ENCODE assay signal across 9 mouse cellular contexts in the genomic region with DNA sequence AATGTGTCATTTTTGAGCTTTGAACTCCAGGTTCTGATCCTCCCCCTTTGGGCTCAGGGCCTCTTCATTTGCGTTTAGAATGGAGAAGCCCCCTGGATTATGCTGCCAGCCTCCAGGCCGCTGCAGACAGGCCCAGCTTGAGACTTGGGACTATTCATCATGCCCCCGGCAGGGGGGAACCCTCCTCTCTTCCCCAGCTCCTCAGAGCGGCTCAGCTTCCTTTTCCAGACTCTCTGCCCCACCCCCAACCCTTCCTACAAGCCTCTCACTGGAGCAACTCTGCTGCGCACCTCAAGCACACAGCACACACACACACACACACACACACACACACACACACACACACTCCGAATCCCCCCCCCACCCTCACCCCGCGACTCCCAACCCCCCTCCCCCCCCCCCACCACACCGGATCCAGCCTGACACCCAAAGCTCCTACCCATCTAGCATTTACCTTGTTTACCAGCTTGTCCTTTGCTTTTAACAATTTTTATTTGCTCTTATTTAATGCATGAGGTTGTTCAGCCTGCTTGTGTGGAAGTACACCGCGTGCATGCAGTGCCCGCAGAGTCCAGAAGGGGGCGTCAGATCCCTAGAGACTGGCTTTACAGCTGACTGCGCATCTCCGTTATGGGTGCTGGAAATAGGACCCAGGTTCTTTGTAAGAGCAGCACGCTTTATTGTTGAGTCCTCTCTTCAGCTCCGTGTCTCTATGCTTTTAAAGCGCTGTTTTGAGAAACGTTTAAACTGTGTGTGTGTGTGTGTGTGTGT. TPM values are rescaled to one million over a fixed set of nuclear protein-coding genes. Genes with fewer than 3 reads are reported as not detected.
DNase-seq lines count a peak whose midpoint lies in the region; ATAC-seq and TF ChIP-seq lines count a peak whose summit lies in the region.
"Had no signal": no experiment of that assay in that cellular context is flagged by ENCODE, and none has a peak within 500 bp of the region (broad histone marks: within the 10 kb centered on the region; RNA-seq: fewer than 3 reads in every experiment).

No protein-coding gene starts in this region.

- peak; percentile 5 for TF ChIP-seq CTCF in left cerebral cortex, adult 2 months (IDR thresholded peaks at IDR 0.05)

- no peak overlapping the region for H3K4me3 ChIP-seq in left cerebral cortex, adult 2 months
- H3K4me3 ChIP-seq in hindbrain, embryonic 15.5 days = no peak overlapping the region
- H3K4me3 ChIP-seq in neural tube, embryonic 14.5 days (ENCODE audit: low read depth, low read length) = no peak overlapping the region
- H3K4me3 ChIP-seq: heart, adult 2 months had no signal

- H3K27me3 ChIP-seq in hindbrain, embryonic 15.5 days = no peaks in the 10 kb centered on the region
- H3K27me3 ChIP-seq in neural tube, embryonic 14.5 days (ENCODE audit: control insufficient read depth, insufficient read depth, low read length) = no peaks in the 10 kb centered on the region

- intact Hi-C loops in left cerebral cortex, adult 2 months (cut with DNase I) = no loop called here
- intact Hi-C loops in left cerebral cortex, postnatal 25 days (cut with DNase I) = no loop called here

- ATAC-seq in hindbrain, embryonic 15.5 days (ENCODE audit: low FRiP score, low read depth) = no peak
- ATAC-seq in neural tube, embryonic 14.5 days (ENCODE audit: low read depth) = peak; percentile 74; the same call in 1 of the 2 replicates
- no peak for ATAC-seq in activated CD4-positive, CD25-positive, alpha-beta regulatory T cell, adult 4 months

- H3K4me1 ChIP-seq in hindbrain, embryonic 15.5 days (replicated peaks) = peaks cover 7% of the 10 kb centered on the region
- H3K4me1 ChIP-seq in neural tube, embryonic 14.5 days (ENCODE audit: control insufficient read depth, insufficient read depth, low read length) = no peaks in the 10 kb centered on the region

- H3K27ac ChIP-seq in left cerebral cortex, adult 2 months = no peak overlapping the region
- H3K27ac ChIP-seq in hindbrain, embryonic 15.5 days (replicated peaks) = no peak overlapping the region
- no peak overlapping the region for H3K27ac ChIP-seq in neural tube, embryonic 14.5 days (ENCODE audit: low read depth, low read length)
- H3K27ac ChIP-seq: heart, adult 2 months had no signal

- DNase-seq in left cerebral cortex, adult 2 months (ENCODE audit: extremely low spot score in 1 of 2, low spot score in 2 of 2) = no peak
- DNase-seq in left cerebral cortex, postnatal 25 days (ENCODE audit: low spot score in 2 of 2) = no peak
- peak; percentile 72 for DNase-seq in embryo, embryonic 9.5 days (ENCODE audit: extremely low spot score)
- DNase-seq in layer of hippocampus, adult 8-10 months (ENCODE audit: low spot score in 2 of 2) = no peak
- DNase-seq in layer of hippocampus, adult 11-12 months (ENCODE audit: low spot score) = no peak
- DNase-seq: heart, adult 2 months had no signal

- peak overlapping the region; percentile 43 for H3K4me2 ChIP-seq in hindbrain, embryonic 15.5 days
- peak overlapping the region; percentile 26; the same call in 1 of the 2 replicates for H3K4me2 ChIP-seq in neural tube, embryonic 14.5 days (ENCODE audit: low read depth, low read length)

- 38% methylated on average over 17 of the region's 19 CpGs for WGBS in hindbrain, embryonic 15.5 days
- 45% methylated on average over 14 of the region's 19 CpGs for whole genome bisulfite sequencing in neural tube, embryonic 14.5 days

- no peak overlapping the region for H3K9ac ChIP-seq in hindbrain, embryonic 15.5 days
- H3K9ac ChIP-seq in neural tube, embryonic 14.5 days (replicated peaks; ENCODE audit: low read depth, low read length) = no peak overlapping the region

- no peaks in the 10 kb centered on the region for H3K36me3 ChIP-seq in hindbrain, embryonic 15.5 days
- no peaks in the 10 kb centered on the region for H3K36me3 ChIP-seq in neural tube, embryonic 14.5 days (ENCODE audit: control insufficient read depth, insufficient read depth, low read length)

- no peaks in the 10 kb centered on the region for H3K9me3 ChIP-seq in hindbrain, embryonic 15.5 days
- no peaks in the 10 kb centered on the region for H3K9me3 ChIP-seq in neural tube, embryonic 14.5 days (ENCODE audit: control insufficient read depth, low read length)

RNA-seq across cellular contexts. Expression of gene Piwil1, which starts 2.0 kb away (rescaled TPM):
- not detected for total RNA-seq in left cerebral cortex, adult 2 months (2021)
- under 1 TPM; 0.07 to 0.23 TPM for total RNA-seq in left cerebral cortex, postnatal 25 days (2021)
- polyA plus RNA-seq in hindbrain, embryonic 15.5 days (2015; fragmentation: Nextera tagmentation; extraction: Ambion mirVana) = 0.32 and 0.39 TPM in 2 replicates
- 0.17 and 0.19 TPM in 2 replicates for polyA plus RNA-seq in neural tube, embryonic 14.5 days (2014; fragmentation: Nextera tagmentation; extraction: Ambion mirVana)
- not detected for total RNA-seq in layer of hippocampus, adult 8-10 months (2022)
- polyA plus RNA-seq in activated CD4-positive, CD25-positive, alpha-beta regulatory T cell, adult 4 months (2017; shearing (Covaris generic)) = under 1 TPM in 1 of 2 experiments, not detected in 1; 0.13 TPM
- total RNA-seq: heart, adult 2 months had no signal
